Mouse (Mus musculus) midbrain, postnatal 0 days (tissue): ENCODE measurements at regions not wholly inside any gene's neighbourhood (a gene's known extent, or its start where the extent isn't known, plus 50 kb on each side); places are given as distances from the start of the nearest gene placed in this dataset.

Experiments
- ATAC-seq: fragments of 200-750 bp; cut with Nextera tagmentation; 2 replicates; pipeline ENCODE4 v1.8.0; 2017; ENCODE audit warnings: moderate number of reproducible peaks, mild to moderate bottlenecking, moderate TSS enrichment, moderate library complexity; ENCODE audit not compliant: low FRiP score
- DNase-seq: peaks from one replicate; pipeline ENCODE4 v3.0.0-alpha.2; 2015; ENCODE audit warnings: low spot score
- H3K27ac ChIP-seq: fragments of 300-500 bp; sonication (generic); 2 replicates; pipeline ENCODE4 v1.5.1; 2014; ENCODE audit warnings: low read depth, mild to moderate bottlenecking, low read length, mixed read lengths
- H3K27me3 ChIP-seq: fragments of 300-500 bp; sonication (generic); 2 replicates; pipeline ENCODE4 v1.6.1; 2014; ENCODE audit warnings: low read length, control low read depth, mixed read lengths; ENCODE audit not compliant: insufficient read depth
- H3K36me3 ChIP-seq: fragments of 300-500 bp; sonication (generic); 2 replicates; pipeline ENCODE4 v1.6.1; 2014; ENCODE audit warnings: low read length, control low read depth, mixed read lengths; ENCODE audit not compliant: insufficient read depth
- H3K4me1 ChIP-seq: fragments of 300-500 bp; sonication (generic); 2 replicates; pipeline ENCODE4 v1.6.1; 2014; ENCODE audit warnings: mild to moderate bottlenecking, control low read depth, antibody characterized with exemption, low read length, mixed read lengths; ENCODE audit not compliant: insufficient read depth
- H3K4me2 ChIP-seq: fragments of 300-500 bp; sonication (generic); 2 replicates; pipeline ENCODE4 v1.6.1; 2014; ENCODE audit warnings: low read depth, mild to moderate bottlenecking, low read length, mixed read lengths; ENCODE audit not compliant: poor library complexity, severe bottlenecking
- H3K4me3 ChIP-seq: fragments of 300-500 bp; sonication (generic); 2 replicates; pipeline ENCODE4 v1.5.1; 2014; ENCODE audit warnings: low read depth, mild to moderate bottlenecking, low read length, moderate library complexity
- H3K9ac ChIP-seq: fragments of 300-500 bp; sonication (generic); replicated peaks from 2 replicates; pipeline ENCODE4 v1.6.1; 2014; ENCODE audit warnings: mild to moderate bottlenecking, low read length, moderate library complexity, mixed read lengths; ENCODE audit not compliant: poor library complexity, severe bottlenecking
- H3K9me3 ChIP-seq: fragments of 300-500 bp; sonication (generic); 2 replicates; pipeline ENCODE4 v1.6.1; 2016; ENCODE audit warnings: low read length, control low read depth
- CTCF ChIP-seq: IDR thresholded peaks from 2 replicates; pipeline ENCODE4 v1.5.1; 2016; ENCODE audit warnings: antibody characterized with exemption, mild to moderate bottlenecking
- WGBS: fragments of 180-500 bp; shearing (Covaris S2); extraction: QIAGEN DNeasy Blood & Tissue Kit; methylation state at CpG from one replicate; pipeline ENCODE4 v1.1.7; 2014; 5-methylcytosine and 5-hydroxymethylcytosine counted together

DNA sequence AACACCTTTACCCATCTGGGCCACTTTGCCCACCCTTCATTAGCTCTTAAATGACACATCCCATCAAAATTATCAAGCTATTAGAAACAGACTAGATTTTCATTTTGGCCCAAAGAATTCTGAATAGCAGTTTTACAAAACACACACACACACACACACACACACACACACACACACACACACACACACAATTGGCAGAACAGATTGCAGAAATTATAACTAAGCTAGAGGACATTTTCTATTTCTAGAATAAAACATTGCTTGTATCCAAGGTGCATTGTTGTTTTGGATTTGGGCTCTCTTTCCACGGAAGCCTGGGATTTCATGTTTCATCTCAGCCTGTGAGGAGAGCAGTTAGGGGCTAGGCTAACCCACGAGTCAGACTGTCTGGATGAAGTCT is 455.1 kb downstream of the Etnk1 start:
- 76% methylated on average over 2 of the region's 2 CpGs for WGBS
- no peak overlapping the region for H3K27ac ChIP-seq
- no peak for ATAC-seq
- H3K4me1 ChIP-seq, result no peaks in the 10 kb centered on the region
- no peak for DNase-seq
- TF ChIP-seq CTCF, result no peak
- H3K9me3 ChIP-seq, result no peaks in the 10 kb centered on the region
- no peaks in the 10 kb centered on the region for H3K27me3 ChIP-seq
- no peak overlapping the region for H3K4me2 ChIP-seq
- H3K9ac ChIP-seq, result no peak overlapping the region
- no peak overlapping the region for H3K4me3 ChIP-seq
- no peaks in the 10 kb centered on the region for H3K36me3 ChIP-seq

- Histone ChIP-seq H3K9ac (no peak overlapping the region), H3K9me3 (no peaks in the 10 kb centered on the region), H3K27me3 (no peaks in the 10 kb centered on the region), H3K27ac (no peak overlapping the region), H3K4me2 (no peak overlapping the region), H3K4me1 (no peaks in the 10 kb centered on the region), H3K36me3 (no peaks in the 10 kb centered on the region), H3K4me3 (no peak overlapping the region)
- DNase-seq (no peak), ATAC-seq (no peak)
- WGBS, result 80% methylated on average over 3 of the region's 3 CpGs
- TF ChIP-seq CTCF, result no peak
Measured at GRCm38 (mm10) chr6:143624901-143625300, 457.9 kb downstream of the Etnk1 start.

DNA sequence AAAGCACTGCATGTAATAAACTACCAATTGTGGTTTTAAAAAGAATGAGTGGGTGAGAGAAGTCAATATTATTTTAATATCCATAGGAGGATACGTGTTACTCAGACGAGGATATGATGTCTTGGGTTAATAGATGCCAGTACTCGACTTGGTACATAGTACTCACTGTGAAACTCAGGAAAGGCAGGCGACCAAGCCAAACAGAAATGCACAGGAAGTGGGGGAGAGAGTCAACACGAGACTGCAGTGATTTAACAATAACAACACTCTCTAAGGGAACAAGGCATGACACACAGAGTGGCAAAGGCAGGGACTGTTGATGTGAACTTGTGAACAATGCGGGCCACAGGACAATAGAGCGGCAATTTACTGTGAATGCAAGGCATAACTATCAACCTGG is 464.6 kb downstream of the Etnk1 start:
- Histone ChIP-seq H3K9me3 (no peaks in the 10 kb centered on the region), H3K36me3 (no peaks in the 10 kb centered on the region), H3K27ac (no peak overlapping the region), H3K27me3 (no peaks in the 10 kb centered on the region), H3K9ac (no peak overlapping the region), H3K4me2 (no peak overlapping the region), H3K4me3 (no peak overlapping the region), H3K4me1 (no peaks in the 10 kb centered on the region)
- WGBS, result 73% methylated on average over 7 of the region's 7 CpGs
- DNase-seq (no peak), ATAC-seq (no peak)
- TF ChIP-seq CTCF, result no peak

- Histone ChIP-seq H3K36me3 (no peaks in the 10 kb centered on the region), H3K4me1 (no peaks in the 10 kb centered on the region), H3K4me2 (no peak overlapping the region), H3K27me3 (no peaks in the 10 kb centered on the region), H3K9me3 (no peaks in the 10 kb centered on the region), H3K27ac (no peak overlapping the region), H3K4me3 (no peak overlapping the region), H3K9ac (no peak overlapping the region)
- TF ChIP-seq CTCF, result no peak
- no peak for ATAC-seq
- 72% methylated on average over 6 of the region's 6 CpGs for WGBS
- no peak for DNase-seq
Measured at GRCm38 (mm10) chr6:143633710-143634109, 466.7 kb downstream of the Etnk1 start.

DNA sequence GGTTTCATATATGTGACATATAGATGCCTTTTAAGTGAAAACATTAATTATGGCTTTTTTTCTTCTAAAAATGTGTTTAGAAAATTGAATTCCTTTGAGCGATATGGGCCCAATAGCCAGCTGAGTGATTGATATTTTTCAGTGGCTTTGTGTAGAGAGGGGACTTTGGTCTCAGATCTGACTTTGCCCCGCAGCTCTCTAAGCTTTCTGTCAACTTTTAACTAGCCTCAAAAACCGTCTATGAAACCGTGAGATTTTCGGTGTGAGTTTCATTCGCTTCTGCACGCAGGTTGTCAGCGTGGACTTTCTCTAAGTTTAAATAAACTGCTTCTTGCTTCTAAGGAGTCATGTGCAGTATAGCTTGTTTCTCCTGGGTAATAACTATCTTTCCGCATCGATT is 467.3 kb downstream of the Etnk1 start:
- H3K36me3 ChIP-seq, result no peaks in the 10 kb centered on the region
- no peaks in the 10 kb centered on the region for H3K27me3 ChIP-seq
- WGBS, result 68% methylated on average over 10 of the region's 10 CpGs
- no peak overlapping the region for H3K9ac ChIP-seq
- H3K27ac ChIP-seq, result no peak overlapping the region
- TF ChIP-seq CTCF, result no peak
- H3K9me3 ChIP-seq, result no peaks in the 10 kb centered on the region
- no peak overlapping the region for H3K4me3 ChIP-seq
- H3K4me1 ChIP-seq, result no peaks in the 10 kb centered on the region
- no peak for ATAC-seq
- H3K4me2 ChIP-seq, result no peak overlapping the region
- no peak for DNase-seq

DNA sequence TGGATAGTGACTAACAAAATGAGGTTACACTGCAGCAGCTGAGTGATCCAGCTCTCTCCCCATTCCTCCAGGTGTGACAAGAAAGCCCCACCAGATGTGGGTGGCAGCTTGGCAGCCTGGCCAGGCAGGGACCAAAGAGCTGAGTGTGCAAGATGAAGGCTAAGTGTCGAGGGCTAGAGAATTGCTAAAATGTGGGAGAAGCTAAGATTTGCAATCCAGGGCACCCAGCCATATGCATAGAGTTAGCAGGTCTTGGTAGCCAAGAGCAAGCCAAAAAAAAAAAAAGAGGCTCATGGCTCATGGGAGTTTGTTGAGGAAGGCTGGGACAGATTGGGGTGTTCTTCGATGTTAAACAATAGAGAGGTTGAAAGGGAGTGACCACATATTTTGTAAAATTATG is 468.0 kb downstream of the Etnk1 start:
- TF ChIP-seq CTCF, result no peak
- 75% methylated on average over 2 of the region's 2 CpGs for whole genome bisulfite sequencing

DNA sequence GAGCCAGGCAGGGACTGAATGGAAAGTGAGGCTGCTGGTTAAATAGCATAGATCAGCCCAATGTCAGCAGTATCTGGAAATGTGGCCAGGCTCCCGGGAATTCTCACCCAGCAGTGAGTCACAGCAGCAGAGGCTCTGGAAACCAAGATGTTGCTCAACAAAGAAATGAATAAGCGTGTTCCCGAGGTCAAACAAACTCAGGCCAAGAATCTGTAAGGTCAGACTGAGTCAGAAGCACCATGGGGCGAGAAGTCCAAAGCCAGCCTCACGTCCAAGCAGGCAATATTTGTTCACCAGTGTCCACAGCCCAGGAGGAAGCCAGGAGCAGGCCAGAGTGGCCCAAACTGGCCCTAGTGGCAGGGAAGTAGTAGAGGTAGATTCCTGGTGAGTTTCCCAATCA is 473.6 kb downstream of the Etnk1 start:
- TF ChIP-seq CTCF, result no peak
- Histone ChIP-seq H3K9me3 (no peaks in the 10 kb centered on the region), H3K4me1 (no peaks in the 10 kb centered on the region), H3K36me3 (no peaks in the 10 kb centered on the region), H3K4me2 (no peak overlapping the region), H3K4me3 (no peak overlapping the region), H3K9ac (no peak overlapping the region), H3K27me3 (no peaks in the 10 kb centered on the region), H3K27ac (no peak overlapping the region)
- ATAC-seq (no peak), DNase-seq (no peak)
- 81% methylated on average over 5 of the region's 5 CpGs for WGBS

More for the DNA sequence above, 468.0 kb downstream of the Etnk1 start:
- Histone ChIP-seq H3K27ac (no peak overlapping the region), H3K27me3 (no peaks in the 10 kb centered on the region), H3K4me2 (no peak overlapping the region), H3K9ac (no peak overlapping the region), H3K4me3 (no peak overlapping the region), H3K9me3 (no peaks in the 10 kb centered on the region), H3K4me1 (no peaks in the 10 kb centered on the region), H3K36me3 (no peaks in the 10 kb centered on the region)
- ATAC-seq (no peak), DNase-seq (no peak)
